Mouse (Mus musculus) ES-Bruce4 (cell line): ENCODE measurements around the gene Arhgap23. TPM values are rescaled to one million over a fixed set of nuclear protein-coding genes. Genes with fewer than 3 reads are reported as not detected.

Experiments
- H3K27ac ChIP-seq: 2 replicates; pipeline ENCODE4 v1.5.1; 2012; ENCODE audit warnings: low read length, inconsistent platforms; ENCODE audit not compliant: insufficient read depth
- H3K27me3 ChIP-seq: 2 replicates; pipeline ENCODE4 v1.6.1; 2012; ENCODE audit warnings: mild to moderate bottlenecking, low read length, inconsistent platforms; ENCODE audit not compliant: control insufficient read depth, poor library complexity, insufficient read depth, severe bottlenecking
- H3K36me3 ChIP-seq: 2 replicates; pipeline ENCODE4 v1.6.1; 2012; ENCODE audit warnings: inconsistent platforms, mild to moderate bottlenecking, low read length, moderate library complexity; ENCODE audit not compliant: control insufficient read depth, poor library complexity, insufficient read depth, severe bottlenecking
- H3K4me1 ChIP-seq: one replicate; pipeline ENCODE4 v1.8.1; 2011; ENCODE audit warnings: low read length; ENCODE audit not compliant: control insufficient read depth, insufficient read depth
- H3K4me3 ChIP-seq: 2 replicates; pipeline ENCODE4 v1.5.1; 2011; ENCODE audit warnings: low read depth, mild to moderate bottlenecking, low read length
- H3K9ac ChIP-seq: 2 replicates; pipeline ENCODE4 v1.6.1; 2012; ENCODE audit warnings: low read depth, mild to moderate bottlenecking, inconsistent platforms; ENCODE audit not compliant: poor library complexity, severe bottlenecking
- H3K9me3 ChIP-seq: replicated peaks from 2 replicates; pipeline ENCODE4 v1.6.1; 2012; ENCODE audit warnings: mild to moderate bottlenecking, low read length, inconsistent platforms; ENCODE audit not compliant: control insufficient read depth, poor library complexity, insufficient read depth, severe bottlenecking
- CTCF ChIP-seq: IDR thresholded peaks from one replicate; pipeline ENCODE4 v1.8.1; 2011; ENCODE audit warnings: low read depth, low read length
- EP300 ChIP-seq: IDR thresholded peaks from 2 replicates; pipeline ENCODE4 v1.6.1; 2011; ENCODE audit warnings: low read depth, low read length; ENCODE audit not compliant: insufficient read depth
- POLR2A ChIP-seq: IDR thresholded peaks from one replicate; pipeline ENCODE4 v1.8.1; 2011; ENCODE audit warnings: low read length; ENCODE audit not compliant: insufficient read depth
- polyA plus RNA-seq: library from polyadenylated mRNA; stranded (reverse); fragments of >200 nt; gene quantifications from 2 replicates; pipeline ENCODE4 v1.2.4, GENCODE M21; 2011; ENCODE audit warnings: low read depth; ENCODE audit not compliant: missing spikeins, insufficient read depth, insufficient read length

Gene Arhgap23
- polyA plus RNA-seq, 1 experiment = 30.3 TPM

- H3K9ac ChIP-seq = no peak overlapping the region
- H3K27ac ChIP-seq = peak overlapping the region; percentile 77
- H3K36me3 ChIP-seq = no peaks in the 10 kb centered on the region
- no peak for TF ChIP-seq EP300
- TF ChIP-seq CTCF = peak; percentile 51
- no peak for TF ChIP-seq POLR2A
- H3K9me3 ChIP-seq = no peaks in the 10 kb centered on the region
- peaks cover 10% of the 10 kb centered on the region for H3K4me1 ChIP-seq
- no peak overlapping the region for H3K4me3 ChIP-seq
- H3K27me3 ChIP-seq = no peaks in the 10 kb centered on the region
Observed at GRCm38 (mm10) chr11:97408171-97408570, 7.2 kb upstream of the Arhgap23 start.

- no peaks in the 10 kb centered on the region for H3K27me3 ChIP-seq
- peak overlapping the region; percentile 96 for H3K27ac ChIP-seq
- TF ChIP-seq POLR2A (no peak), EP300 (no peak), CTCF (no peak)
- H3K36me3 ChIP-seq = no peaks in the 10 kb centered on the region
- H3K4me3 ChIP-seq = no peak overlapping the region
- H3K4me1 ChIP-seq = peaks cover 7% of the 10 kb centered on the region
- no peak overlapping the region for H3K9ac ChIP-seq
- H3K9me3 ChIP-seq = no peaks in the 10 kb centered on the region
Observed at GRCm38 (mm10) chr11:97410958-97411357, 4.4 kb upstream of the Arhgap23 start.

- Histone ChIP-seq H3K36me3 (no peaks in the 10 kb centered on the region), H3K27ac (peak overlapping the region; percentile 96), H3K4me3 (peak overlapping the region; percentile 75), H3K9ac (peak overlapping the region; percentile 45), H3K4me1 (peaks cover 7% of the 10 kb centered on the region), H3K27me3 (no peaks in the 10 kb centered on the region), H3K9me3 (no peaks in the 10 kb centered on the region)
- TF ChIP-seq POLR2A = peak; percentile 50
- TF ChIP-seq CTCF = no peak
- TF ChIP-seq EP300 = peak; percentile 90
Observed at GRCm38 (mm10) chr11:97412117-97412516, 3.2 kb upstream of the Arhgap23 start.

- no peaks in the 10 kb centered on the region for H3K27me3 ChIP-seq
- peak overlapping the region; percentile 58 for H3K9ac ChIP-seq
- peak overlapping the region; percentile 93 for H3K27ac ChIP-seq
- H3K4me3 ChIP-seq = peak overlapping the region; percentile 22; the same call in 1 of the 2 replicates
- TF ChIP-seq CTCF = no peak
- no peak for TF ChIP-seq POLR2A
- no peak for TF ChIP-seq EP300
- H3K9me3 ChIP-seq = no peaks in the 10 kb centered on the region
- no peaks in the 10 kb centered on the region for H3K36me3 ChIP-seq
- peaks cover 7% of the 10 kb centered on the region for H3K4me1 ChIP-seq
Observed at GRCm38 (mm10) chr11:97412808-97413347, 2.5 kb upstream of the Arhgap23 start.

- TF ChIP-seq EP300 (no peak), POLR2A (no peak), CTCF (no peak)
- no peaks in the 10 kb centered on the region for H3K9me3 ChIP-seq
- peak overlapping the region; percentile 87 for H3K9ac ChIP-seq
Observed at GRCm38 (mm10) chr11:97415712-97416636, 641 bp downstream of the Arhgap23 start.

More at GRCm38 (mm10) chr11:97415712-97416636, 641 bp downstream of the Arhgap23 start:
- peak overlapping the region; percentile 8; the same call in 1 of the 2 replicates for H3K27ac ChIP-seq
- H3K4me1 ChIP-seq = peaks cover 5% of the 10 kb centered on the region
- H3K27me3 ChIP-seq = no peaks in the 10 kb centered on the region
- H3K4me3 ChIP-seq = peak overlapping the region; percentile 73
- H3K36me3 ChIP-seq = no peaks in the 10 kb centered on the region
